Mouse (Mus musculus) stomach, embryonic 16.5 days (tissue): Measurements from ENCODE around the gene Gm29049. TPM values are rescaled to one million over a fixed set of nuclear protein-coding genes. Genes with fewer than 3 reads are reported as not detected.
"Not testable (repeated sequence)": the region's sequence is repeated elsewhere in the genome, so short reads cannot be mapped to it uniquely, and the experiment has no call there.

Source experiments
- ATAC-seq: fragments of 200-750 bp; cut with Nextera tagmentation; 2 replicates; pipeline ENCODE4 v1.8.0; 2017; ENCODE audit warnings: moderate number of reproducible peaks, moderate TSS enrichment; ENCODE audit not compliant: insufficient read depth, low FRiP score
- H3K27ac ChIP-seq: fragments of 300-500 bp; sonication (generic); 2 replicates; pipeline ENCODE4 v1.5.1; 2014; ENCODE audit warnings: low read length
- H3K27me3 ChIP-seq: fragments of 300-500 bp; sonication (generic); 2 replicates; pipeline ENCODE4 v1.6.1; 2014; ENCODE audit warnings: low read length, control low read depth, mixed read lengths; ENCODE audit not compliant: control insufficient read depth, insufficient read depth
- H3K36me3 ChIP-seq: fragments of 300-500 bp; sonication (generic); 2 replicates; pipeline ENCODE4 v1.6.1; 2014; ENCODE audit warnings: low read length; ENCODE audit not compliant: control insufficient read depth, insufficient read depth
- H3K4me1 ChIP-seq: fragments of 300-500 bp; sonication (generic); 2 replicates; pipeline ENCODE4 v1.6.1; 2014; ENCODE audit warnings: low read length, control low read depth, mixed read lengths; ENCODE audit not compliant: control insufficient read depth, insufficient read depth
- H3K4me2 ChIP-seq: fragments of 300-500 bp; sonication (generic); 2 replicates; pipeline ENCODE4 v1.6.1; 2014; ENCODE audit warnings: low read depth, low read length, mixed read lengths
- H3K4me3 ChIP-seq: fragments of 300-500 bp; sonication (generic); replicated peaks from 2 replicates; pipeline ENCODE4 v1.5.1; 2014; ENCODE audit warnings: mild to moderate bottlenecking, low read length
- H3K9ac ChIP-seq: fragments of 300-500 bp; sonication (generic); 2 replicates; pipeline ENCODE4 v1.6.1; 2014; ENCODE audit warnings: low read length
- H3K9me3 ChIP-seq: fragments of 300-500 bp; sonication (generic); replicated peaks from 2 replicates; pipeline ENCODE4 v1.6.1; 2016; ENCODE audit warnings: low read length, control low read depth; ENCODE audit not compliant: control insufficient read depth
- WGBS: fragments of 180-500 bp; shearing (Covaris S2); extraction: QIAGEN DNeasy Blood & Tissue Kit; methylation state at CpG from one replicate; pipeline ENCODE4 v1.1.7; 2014; 5-methylcytosine and 5-hydroxymethylcytosine counted together
- polyA plus RNA-seq: library from polyadenylated mRNA; unstranded; fragments of >200 nt; fragmentation: Nextera tagmentation; extraction: Ambion mirVana; gene quantifications from 2 replicates; pipeline ENCODE4 v1.2.1, GENCODE M21; 2015

Gene Gm29049
- not detected in 2 replicates for polyA plus RNA-seq

GRCm38 (mm10) chrY:7997068-7997467 lies at the start of gene Gm29049:
Gene Gm29049, minus strand, starts transcription at chrY:7997168.
- not testable (repeated sequence) for H3K36me3 ChIP-seq, H3K4me3 ChIP-seq, H3K9ac ChIP-seq, H3K4me1 ChIP-seq, ATAC-seq, H3K9me3 ChIP-seq, H3K27me3 ChIP-seq, H3K27ac ChIP-seq, H3K4me2 ChIP-seq
- WGBS: 17% methylated on average over 2 of the region's 3 CpGs

Other genes with a start within 250 kb of the Gm29049 start
- not detected in 2 replicates for gene Gm20825, start 74.3 kb upstream of the Gm29049 start, polyA plus RNA-seq